Mouse (Mus musculus): ENCODE data around the gene Anks1b. TPM values are rescaled to one million over a fixed set of nuclear protein-coding genes. Genes with fewer than 3 reads are reported as not detected.

Anks1b gene
- polyA plus RNA-seq, 1 experiment from 2014 or later: 0.36 TPM

DNA sequence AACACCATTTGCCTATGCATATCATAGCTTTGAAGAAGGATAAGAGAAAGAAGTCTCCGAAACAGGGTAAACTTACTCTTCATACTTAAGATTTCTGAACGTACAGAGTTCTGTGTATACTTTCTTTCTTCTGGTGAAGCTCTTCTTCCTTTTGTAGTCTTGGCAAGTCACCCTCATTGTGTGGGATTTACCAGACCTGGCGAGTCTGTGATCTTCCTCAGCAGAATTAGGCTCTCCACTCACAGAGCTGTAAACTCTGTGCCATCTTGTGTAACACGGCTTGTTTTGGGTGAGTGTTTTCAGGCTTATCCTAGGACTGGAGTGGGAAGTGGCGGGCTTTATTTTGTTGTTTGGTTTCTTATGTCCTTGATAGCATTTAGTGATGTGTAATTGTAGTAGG, 120.9 kb downstream of the Anks1b start:
- no peaks in the 10 kb centered on the region for H3K36me3 ChIP-seq (ENCODE audit: control insufficient read depth, insufficient read depth, low read length)
- H3K27me3 ChIP-seq (ENCODE audit: control insufficient read depth, insufficient read depth, low read length): no peaks in the 10 kb centered on the region
- no peaks in the 10 kb centered on the region for H3K4me1 ChIP-seq (ENCODE audit: control insufficient read depth, insufficient read depth, low read length)
- DNase-seq (ENCODE audit: low spot score) (no peak), ATAC-seq (ENCODE audit: insufficient number of reproducible peaks, low FRiP score, low TSS enrichment, low read depth) (no peak)
- H3K27ac ChIP-seq (replicated peaks; ENCODE audit: low read depth, low read length): no peak overlapping the region
- 82% methylated on average over 5 of the region's 5 CpGs for WGBS
- no peaks in the 10 kb centered on the region for H3K9me3 ChIP-seq (ENCODE audit: control insufficient read depth, low read length)
- H3K4me3 ChIP-seq (ENCODE audit: low read depth, low read length): no peak overlapping the region
- no peak overlapping the region for H3K9ac ChIP-seq (ENCODE audit: low read length)
- no peak overlapping the region for H3K4me2 ChIP-seq (ENCODE audit: low read depth, severe bottlenecking)

DNA sequence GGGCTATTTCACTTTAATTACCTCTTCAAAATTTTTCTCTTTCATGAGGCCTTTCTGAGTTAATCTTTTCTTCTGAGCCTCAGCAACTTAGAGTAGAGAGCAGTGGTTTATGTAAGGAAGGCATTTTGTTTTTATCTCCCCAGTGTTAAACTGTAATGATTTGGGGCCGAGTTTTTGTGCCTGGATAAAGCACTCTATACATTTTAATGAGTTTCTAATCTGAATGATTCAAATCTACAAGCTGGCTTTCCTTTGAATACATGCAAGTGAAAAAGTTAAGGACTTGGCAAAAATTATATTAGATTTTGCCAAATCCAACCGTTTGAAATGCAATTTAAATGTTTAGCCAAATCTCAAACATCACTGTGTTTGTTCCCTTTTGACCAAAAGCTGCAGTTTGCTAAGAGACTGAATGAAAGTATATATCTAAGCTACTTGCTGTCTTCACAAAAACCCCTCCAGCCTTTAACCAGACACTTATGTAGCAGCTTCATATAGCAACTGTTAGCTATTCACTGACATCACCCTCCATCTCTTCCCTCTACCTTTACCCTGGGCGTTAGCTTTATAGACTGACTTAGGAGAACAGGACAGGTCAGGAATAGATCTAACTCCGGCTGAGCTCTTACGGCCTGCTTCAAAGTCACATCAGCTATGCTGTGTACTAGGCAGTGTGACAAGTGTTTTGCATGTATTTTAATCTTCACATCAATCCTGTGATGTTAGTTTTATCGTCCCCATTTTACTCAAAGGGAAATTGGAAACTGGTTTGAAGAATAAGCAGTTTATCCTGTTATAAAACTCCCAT, 122.5 kb downstream of the Anks1b start:
- no peaks in the 10 kb centered on the region for H3K36me3 ChIP-seq (ENCODE audit: control insufficient read depth, insufficient read depth, low read length)
- H3K9me3 ChIP-seq (ENCODE audit: control insufficient read depth, low read length): no peaks in the 10 kb centered on the region
- WGBS: 75% methylated on average over 6 of the region's 6 CpGs
- ATAC-seq (ENCODE audit: insufficient number of reproducible peaks, low FRiP score, low TSS enrichment, low read depth) (no peak), DNase-seq (ENCODE audit: low spot score) (no peak)
- no peaks in the 10 kb centered on the region for H3K4me1 ChIP-seq (ENCODE audit: control insufficient read depth, insufficient read depth, low read length)
- no peaks in the 10 kb centered on the region for H3K27me3 ChIP-seq (ENCODE audit: control insufficient read depth, insufficient read depth, low read length)
- H3K27ac ChIP-seq (replicated peaks; ENCODE audit: low read depth, low read length): no peak overlapping the region
- no peak overlapping the region for H3K4me2 ChIP-seq (ENCODE audit: low read depth, severe bottlenecking)
- no peak overlapping the region for H3K4me3 ChIP-seq (ENCODE audit: low read depth, low read length)
- no peak overlapping the region for H3K9ac ChIP-seq (ENCODE audit: low read length)

DNA sequence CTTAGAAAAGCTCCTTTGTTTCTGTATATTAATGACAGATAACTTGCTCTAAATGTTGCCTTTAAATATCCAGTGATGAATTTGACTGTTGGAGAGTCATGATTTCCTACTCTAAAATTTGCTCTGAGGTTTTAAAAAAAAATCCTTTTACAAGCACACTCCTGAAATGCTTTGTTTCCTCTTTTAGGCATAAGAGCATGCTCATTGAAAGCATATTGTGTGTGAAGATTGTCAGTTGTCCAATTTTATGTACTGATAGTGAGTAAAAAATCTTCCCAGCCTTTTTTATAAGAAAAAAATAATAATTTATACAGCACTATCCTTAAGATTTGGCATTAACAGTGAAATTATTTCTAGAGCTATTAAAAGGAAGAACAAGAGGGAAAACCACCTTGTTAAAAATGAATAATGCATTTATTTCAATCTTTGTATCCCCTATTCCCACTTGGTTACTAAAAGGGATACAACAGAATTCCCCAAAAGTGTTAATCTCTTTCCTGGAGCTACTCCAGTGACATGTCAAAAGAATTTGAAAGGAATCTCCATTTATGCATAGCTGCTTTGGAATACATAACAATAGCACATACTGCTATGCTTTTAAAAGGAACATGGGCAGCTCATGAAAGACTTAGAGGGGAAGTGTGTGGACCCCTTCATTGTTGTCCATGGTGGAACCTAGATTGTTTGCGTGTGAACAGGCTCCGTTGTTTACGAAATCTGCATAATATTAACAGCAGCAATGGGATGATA, 130.8 kb downstream of the Anks1b start:
- WGBS: 89% methylated on average over 3 of the region's 3 CpGs
- DNase-seq (ENCODE audit: low spot score): no peak
- H3K4me2 ChIP-seq (ENCODE audit: low read depth, severe bottlenecking): no peak overlapping the region
- no peaks in the 10 kb centered on the region for H3K4me1 ChIP-seq (ENCODE audit: control insufficient read depth, insufficient read depth, low read length)
- no peaks in the 10 kb centered on the region for H3K36me3 ChIP-seq (ENCODE audit: control insufficient read depth, insufficient read depth, low read length)
- no peak overlapping the region for H3K27ac ChIP-seq (replicated peaks; ENCODE audit: low read depth, low read length)
- H3K9ac ChIP-seq (ENCODE audit: low read length): no peak overlapping the region
- H3K9me3 ChIP-seq (ENCODE audit: control insufficient read depth, low read length): no peaks in the 10 kb centered on the region
- no peak for ATAC-seq (ENCODE audit: insufficient number of reproducible peaks, low FRiP score, low TSS enrichment, low read depth)
- H3K4me3 ChIP-seq (ENCODE audit: low read depth, low read length): no peak overlapping the region
- H3K27me3 ChIP-seq (ENCODE audit: control insufficient read depth, insufficient read depth, low read length): no peaks in the 10 kb centered on the region

DNA sequence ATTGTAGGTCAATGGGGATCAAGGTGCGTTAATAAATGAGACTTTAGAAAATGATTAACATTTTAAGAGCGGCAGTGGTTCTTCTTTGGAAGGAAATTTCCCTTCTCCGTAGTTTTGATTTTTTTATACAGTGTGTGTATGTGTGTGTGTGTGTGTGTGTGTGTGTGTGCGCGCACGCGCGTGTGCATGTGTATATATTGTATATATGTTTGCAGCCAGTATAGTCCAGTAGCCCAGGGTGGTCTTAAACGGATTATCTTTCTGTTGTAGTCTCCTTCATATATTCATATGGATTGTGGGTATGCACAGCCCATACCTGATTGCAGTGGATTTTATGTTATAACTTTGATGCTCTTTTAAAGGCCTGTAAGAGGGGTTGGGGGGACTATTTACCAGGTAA, 131.6 kb downstream of the Anks1b start:
- Histone ChIP-seq H3K9me3 (ENCODE audit: control insufficient read depth, low read length) (no peaks in the 10 kb centered on the region), H3K27ac (replicated peaks; ENCODE audit: low read depth, low read length) (no peak overlapping the region), H3K4me2 (ENCODE audit: low read depth, severe bottlenecking) (no peak overlapping the region), H3K27me3 (ENCODE audit: control insufficient read depth, insufficient read depth, low read length) (no peaks in the 10 kb centered on the region), H3K9ac (ENCODE audit: low read length) (no peak overlapping the region), H3K4me1 (ENCODE audit: control insufficient read depth, insufficient read depth, low read length) (no peaks in the 10 kb centered on the region), H3K36me3 (ENCODE audit: control insufficient read depth, insufficient read depth, low read length) (no peaks in the 10 kb centered on the region), H3K4me3 (ENCODE audit: low read depth, low read length) (no peak overlapping the region)
- DNase-seq (ENCODE audit: low spot score): no peak
- ATAC-seq (ENCODE audit: insufficient number of reproducible peaks, low FRiP score, low TSS enrichment, low read depth): no peak
- WGBS: 94% methylated on average over 9 of the region's 9 CpGs

DNA sequence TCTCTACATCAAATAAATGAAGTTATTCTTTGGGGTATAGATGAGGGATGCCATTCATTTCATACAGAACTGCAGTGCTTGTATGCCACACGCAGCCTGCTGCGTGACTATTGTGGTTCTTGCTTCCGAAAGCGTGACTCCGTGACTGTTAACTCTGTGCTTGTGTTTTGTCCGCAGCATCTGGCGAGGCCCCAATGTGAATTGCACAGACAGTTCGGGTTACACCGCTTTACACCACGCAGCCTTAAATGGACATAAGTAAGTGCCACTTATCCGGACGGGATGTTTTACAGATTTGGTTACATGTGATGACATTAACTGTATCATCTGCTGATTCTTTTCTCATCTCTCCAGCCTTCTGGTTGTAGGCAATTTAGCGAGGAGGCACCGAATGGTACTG, 159.7 kb downstream of the Anks1b start:
- DNase-seq (ENCODE audit: low spot score) (no peak), ATAC-seq (ENCODE audit: insufficient number of reproducible peaks, low FRiP score, low TSS enrichment, low read depth) (no peak)
- H3K4me2 ChIP-seq (ENCODE audit: low read depth, severe bottlenecking): no peak overlapping the region
- H3K36me3 ChIP-seq (ENCODE audit: control insufficient read depth, insufficient read depth, low read length): no peaks in the 10 kb centered on the region
- WGBS: 77% methylated on average over 14 of the region's 14 CpGs
- no peaks in the 10 kb centered on the region for H3K27me3 ChIP-seq (ENCODE audit: control insufficient read depth, insufficient read depth, low read length)
- no peaks in the 10 kb centered on the region for H3K4me1 ChIP-seq (ENCODE audit: control insufficient read depth, insufficient read depth, low read length)
- H3K9me3 ChIP-seq (ENCODE audit: control insufficient read depth, low read length): no peaks in the 10 kb centered on the region
- no peak overlapping the region for H3K9ac ChIP-seq (ENCODE audit: low read length)
- H3K27ac ChIP-seq (replicated peaks; ENCODE audit: low read depth, low read length): no peak overlapping the region
- no peak overlapping the region for H3K4me3 ChIP-seq (ENCODE audit: low read depth, low read length)

DNA sequence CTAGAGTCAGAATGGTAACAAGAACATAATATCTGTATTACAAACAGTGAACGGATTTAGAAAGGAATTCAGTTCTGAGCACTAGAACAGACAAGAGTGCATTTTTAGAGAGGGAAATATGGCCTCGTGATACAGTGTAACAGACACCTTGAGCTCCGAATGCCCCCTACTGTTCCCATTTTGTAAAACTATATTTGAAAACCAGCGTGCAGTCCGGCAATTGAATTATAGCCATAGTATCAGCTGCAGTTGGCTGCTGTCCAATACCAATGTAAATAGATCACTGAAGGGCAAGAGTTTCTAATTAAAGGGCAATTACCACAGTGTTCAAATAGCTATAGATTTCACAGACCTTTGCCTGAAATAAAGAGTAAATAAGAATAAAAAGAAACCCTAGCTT, 170.0 kb downstream of the Anks1b start:
- 62% methylated on average over 5 of the region's 5 CpGs for WGBS
- H3K9ac ChIP-seq (ENCODE audit: low read length): no peak overlapping the region
- no peaks in the 10 kb centered on the region for H3K27me3 ChIP-seq (ENCODE audit: control insufficient read depth, insufficient read depth, low read length)
- H3K4me3 ChIP-seq (ENCODE audit: low read depth, low read length): no peak overlapping the region
- no peak overlapping the region for H3K4me2 ChIP-seq (ENCODE audit: low read depth, severe bottlenecking)
- no peak for ATAC-seq (ENCODE audit: insufficient number of reproducible peaks, low FRiP score, low TSS enrichment, low read depth)
- DNase-seq (ENCODE audit: low spot score): no peak
- H3K27ac ChIP-seq (replicated peaks; ENCODE audit: low read depth, low read length): no peak overlapping the region
- no peaks in the 10 kb centered on the region for H3K4me1 ChIP-seq (ENCODE audit: control insufficient read depth, insufficient read depth, low read length)
- H3K9me3 ChIP-seq (ENCODE audit: control insufficient read depth, low read length): no peaks in the 10 kb centered on the region
- H3K36me3 ChIP-seq (ENCODE audit: control insufficient read depth, insufficient read depth, low read length): no peaks in the 10 kb centered on the region

DNA sequence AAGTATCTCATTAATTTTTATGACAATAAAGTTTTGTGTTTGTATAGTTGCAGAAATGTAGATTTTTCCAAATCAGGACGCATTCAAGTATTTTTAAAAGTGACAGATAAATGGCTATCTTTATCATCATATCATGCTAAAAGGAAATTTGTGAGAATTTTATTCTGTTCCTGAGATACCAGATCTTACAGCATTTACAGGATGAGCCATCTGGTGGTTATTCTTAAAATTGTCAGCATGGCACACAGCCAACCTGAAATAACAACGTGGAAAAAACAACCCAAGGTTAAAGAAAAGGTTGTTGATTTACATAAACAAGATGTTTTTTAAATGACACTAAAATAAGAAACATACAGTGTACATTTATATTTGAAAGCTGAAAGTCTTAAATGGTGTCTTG, 170.5 kb downstream of the Anks1b start:
- no peak overlapping the region for H3K4me2 ChIP-seq (ENCODE audit: low read depth, severe bottlenecking)
- no peaks in the 10 kb centered on the region for H3K9me3 ChIP-seq (ENCODE audit: control insufficient read depth, low read length)
- H3K9ac ChIP-seq (ENCODE audit: low read length): no peak overlapping the region
- 69% methylated on average over 2 of the region's 2 CpGs for WGBS
- H3K36me3 ChIP-seq (ENCODE audit: control insufficient read depth, insufficient read depth, low read length): no peaks in the 10 kb centered on the region
- H3K27me3 ChIP-seq (ENCODE audit: control insufficient read depth, insufficient read depth, low read length): no peaks in the 10 kb centered on the region
- H3K4me3 ChIP-seq (ENCODE audit: low read depth, low read length): no peak overlapping the region
- ATAC-seq (ENCODE audit: insufficient number of reproducible peaks, low FRiP score, low TSS enrichment, low read depth): no peak
- DNase-seq (ENCODE audit: low spot score): no peak
- no peak overlapping the region for H3K27ac ChIP-seq (replicated peaks; ENCODE audit: low read depth, low read length)
- H3K4me1 ChIP-seq (ENCODE audit: control insufficient read depth, insufficient read depth, low read length): no peaks in the 10 kb centered on the region

DNA sequence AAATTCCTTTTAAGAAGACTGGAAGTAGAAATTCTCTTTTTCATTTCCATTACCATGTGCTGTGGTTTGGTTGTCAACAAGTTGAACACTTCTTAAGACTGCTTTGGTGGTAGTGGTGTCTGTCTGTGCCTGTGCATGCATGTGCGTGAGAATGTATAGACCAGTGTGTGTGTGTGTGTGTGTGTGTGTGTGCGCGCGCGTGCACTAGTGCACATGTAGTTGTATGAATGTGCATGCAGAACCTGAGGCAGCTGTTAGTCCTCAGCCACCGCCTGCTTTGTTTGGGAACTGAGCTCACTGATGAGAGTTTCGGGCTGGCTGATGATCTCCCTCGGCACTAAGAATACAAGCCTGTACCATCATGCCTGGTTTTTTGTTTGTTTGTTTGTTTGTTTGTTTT, 170.9 kb downstream of the Anks1b start:
- 90% methylated on average over 8 of the region's 8 CpGs for WGBS

More for the DNA sequence above, 170.9 kb downstream of the Anks1b start:
- Histone ChIP-seq H3K9ac (ENCODE audit: low read length) (no peak overlapping the region), H3K27me3 (ENCODE audit: control insufficient read depth, insufficient read depth, low read length) (no peaks in the 10 kb centered on the region), H3K27ac (replicated peaks; ENCODE audit: low read depth, low read length) (no peak overlapping the region), H3K4me1 (ENCODE audit: control insufficient read depth, insufficient read depth, low read length) (no peaks in the 10 kb centered on the region), H3K9me3 (ENCODE audit: control insufficient read depth, low read length) (no peaks in the 10 kb centered on the region), H3K4me3 (ENCODE audit: low read depth, low read length) (no peak overlapping the region), H3K36me3 (ENCODE audit: control insufficient read depth, insufficient read depth, low read length) (no peaks in the 10 kb centered on the region), H3K4me2 (ENCODE audit: low read depth, severe bottlenecking) (no peak overlapping the region)
- no peak for DNase-seq (ENCODE audit: low spot score)
- ATAC-seq (ENCODE audit: insufficient number of reproducible peaks, low FRiP score, low TSS enrichment, low read depth): no peak
